Mouse (Mus musculus): ENCODE measurements around the gene Ksr1.

DNA sequence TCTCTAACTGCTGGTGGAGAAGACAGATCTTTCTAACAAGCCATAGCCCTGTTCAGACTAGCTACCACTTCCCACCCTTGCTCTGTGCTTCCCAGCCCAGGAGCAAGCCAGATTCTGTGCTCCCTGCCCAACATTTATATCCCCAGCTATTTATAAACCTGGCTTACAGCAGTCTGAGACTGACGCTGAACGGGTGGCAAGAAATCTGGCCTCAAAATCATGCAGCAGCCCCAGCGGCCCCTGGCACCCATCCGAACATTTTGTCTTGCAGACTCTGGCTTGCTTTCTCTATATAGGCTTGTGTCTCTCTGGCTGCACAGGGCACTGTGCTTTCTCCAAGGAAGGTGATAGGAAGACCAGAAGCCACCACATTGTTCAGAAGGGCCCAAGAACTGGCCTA lies 45.0 kb upstream of the Ksr1 start:
- TF ChIP-seq POLR2A (IDR thresholded peaks at IDR 0.05; ENCODE audit: low read depth, low read length) (no peak), CTCF (IDR thresholded peaks at IDR 0.05; ENCODE audit: extremely low read depth, insufficient read length, insufficient replicate concordance, low read depth, low read length) (no peak)
